Mouse (Mus musculus) liver, embryonic 11.5 days (tissue): ENCODE data around the gene Erbb3. TPM values are rescaled to one million over a fixed set of nuclear protein-coding genes. Genes with fewer than 3 reads are reported as not detected.
"Not testable (repeated sequence)": the region's sequence is repeated elsewhere in the genome, so short reads cannot be mapped to it uniquely, and the experiment has no call there.

Source experiments
- ATAC-seq: fragments of 200-750 bp; cut with Nextera tagmentation; replicated peaks from 2 replicates; pipeline ENCODE4 v1.8.0; 2017; ENCODE audit warnings: moderate number of reproducible peaks, mild to moderate bottlenecking, moderate TSS enrichment, moderate library complexity; ENCODE audit not compliant: low FRiP score
- DNase-seq: peaks from one replicate; pipeline ENCODE4 v3.0.0-alpha.2; 2017; ENCODE audit warnings: low spot score
- H3K27ac ChIP-seq: fragments of 300-500 bp; sonication (generic); 2 replicates; pipeline ENCODE4 v1.5.1; 2014; ENCODE audit warnings: mild to moderate bottlenecking, low read depth, low read length, control low read depth
- H3K27me3 ChIP-seq: fragments of 300-500 bp; sonication (generic); replicated peaks from 2 replicates; pipeline ENCODE4 v1.6.1; 2014; ENCODE audit warnings: low read length, mixed read lengths; ENCODE audit not compliant: control insufficient read depth, insufficient read depth
- H3K36me3 ChIP-seq: fragments of 300-500 bp; sonication (generic); 2 replicates; pipeline ENCODE4 v1.6.1; 2014; ENCODE audit warnings: mild to moderate bottlenecking, low read length, moderate library complexity, mixed read lengths; ENCODE audit not compliant: control insufficient read depth, insufficient read depth
- H3K4me1 ChIP-seq: fragments of 300-500 bp; sonication (generic); replicated peaks from 2 replicates; pipeline ENCODE4 v1.6.1; 2014; ENCODE audit warnings: low read length, mixed read lengths; ENCODE audit not compliant: control insufficient read depth, insufficient read depth
- H3K4me2 ChIP-seq: fragments of 300-500 bp; sonication (generic); 2 replicates; pipeline ENCODE4 v1.6.1; 2014; ENCODE audit warnings: mild to moderate bottlenecking, control low read depth, moderate library complexity
- H3K4me3 ChIP-seq: fragments of 300-500 bp; sonication (generic); 2 replicates; pipeline ENCODE4 v1.5.1; 2014; ENCODE audit warnings: low read depth, low read length, control low read depth
- H3K9ac ChIP-seq: fragments of 300-500 bp; sonication (generic); 2 replicates; pipeline ENCODE4 v1.6.1; 2014; ENCODE audit warnings: low read depth, low read length, control low read depth
- H3K9me3 ChIP-seq: fragments of 300-500 bp; sonication (generic); 2 replicates; pipeline ENCODE4 v1.6.1; 2016; ENCODE audit warnings: low read length, inconsistent platforms, mixed read lengths; ENCODE audit not compliant: control insufficient read depth
- WGBS: fragments of 180-500 bp; shearing (Covaris S2); extraction: QIAGEN DNeasy Blood & Tissue Kit; methylation state at CpG from one replicate; pipeline ENCODE4 v1.1.7; 2014; 5-methylcytosine and 5-hydroxymethylcytosine counted together
- polyA plus RNA-seq: library from polyadenylated mRNA; unstranded; fragments of >200 nt; fragmentation: Nextera tagmentation; extraction: Ambion mirVana; gene quantifications from 2 replicates; pipeline ENCODE4 v1.2.1, GENCODE M21; 2014

Gene Erbb3
- polyA plus RNA-seq = 3.0 and 3.7 TPM in 2 replicates

DNA sequence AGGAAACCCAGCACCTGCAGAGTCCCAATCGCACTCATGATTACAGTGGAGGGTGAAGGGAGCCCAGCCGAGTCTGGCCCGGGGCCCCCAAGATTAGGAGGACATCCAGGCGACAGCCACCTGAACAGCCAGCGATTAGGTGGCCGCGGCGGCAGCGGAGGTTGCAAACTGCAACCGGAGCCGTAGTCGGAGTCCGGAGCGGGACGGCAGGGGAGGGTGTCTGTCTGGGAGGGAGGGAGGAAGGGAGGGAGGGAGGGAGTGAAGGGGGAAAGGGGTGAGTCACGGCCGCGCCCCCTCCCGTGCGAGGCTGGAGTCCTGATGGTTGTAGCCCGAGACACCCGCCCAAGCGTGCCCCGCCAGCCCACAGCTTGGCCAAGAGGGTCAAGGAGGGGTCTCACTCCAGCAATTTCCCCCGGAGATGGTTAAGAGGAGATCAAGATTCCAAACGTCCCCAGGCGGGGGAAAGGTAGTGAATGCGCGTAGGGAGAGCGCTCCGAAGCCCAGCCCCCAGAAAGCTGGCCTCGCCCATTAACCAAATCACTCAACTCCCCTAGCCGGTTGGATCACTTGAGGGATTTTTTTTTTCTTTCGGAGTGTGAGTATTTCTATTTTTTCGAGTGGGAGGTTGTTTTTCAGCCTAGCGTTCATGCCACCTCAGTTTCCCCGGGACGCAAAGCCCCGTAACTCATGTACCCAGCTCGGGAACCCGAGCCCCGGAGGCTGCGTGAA, at the start of gene Erbb3:
Gene Erbb3, minus strand, starts transcription at position 189 of the 729 bp plus-strand sequence.
- WGBS = under 1% methylated on average over 43 of the region's 43 CpGs
- H3K27me3 ChIP-seq = peaks cover 48% of the 10 kb centered on the region
- peaks cover 8% of the 10 kb centered on the region for H3K4me1 ChIP-seq
- DNase-seq (peak; percentile 72), ATAC-seq (peak; percentile 54)
- peak within 1 kb of the TSS; percentile 99 for H3K4me2 ChIP-seq
- no peak within 1 kb of the TSS for H3K27ac ChIP-seq
- H3K9me3 ChIP-seq = no peaks in the 10 kb centered on the region
- no peaks in the 10 kb centered on the region for H3K36me3 ChIP-seq
- peak within 1 kb of the TSS; percentile 54 for H3K9ac ChIP-seq
- H3K4me3 ChIP-seq = peak within 1 kb of the TSS; percentile 71

DNA sequence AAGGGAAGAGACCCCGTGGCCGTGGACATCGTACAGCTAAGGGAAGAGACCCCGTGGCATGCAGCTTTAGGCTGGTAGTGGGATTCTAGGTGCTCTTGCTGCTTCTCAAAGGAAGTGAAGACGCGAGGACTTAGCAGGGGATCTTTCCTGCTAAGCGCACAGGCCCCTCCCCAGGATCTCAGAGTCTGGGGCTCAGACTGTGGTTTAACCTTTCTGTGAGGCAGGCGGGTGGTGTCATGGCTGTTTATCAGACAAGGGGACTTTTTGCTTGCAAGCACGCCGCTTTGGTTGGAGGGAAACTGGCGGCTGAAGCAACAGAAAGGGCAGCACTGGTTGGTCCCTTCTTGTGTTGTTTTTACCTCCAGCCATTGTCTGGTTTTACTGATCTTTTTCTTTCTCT, 47.6 kb upstream of the Erbb3 start:
- DNase-seq (no peak), ATAC-seq (no peak)
- Histone ChIP-seq H3K4me3 (no peak overlapping the region), H3K4me1 (peaks cover 8% of the 10 kb centered on the region; the same call in 1 of the 2 replicates), H3K27me3 (peaks cover under 1% of the 10 kb centered on the region), H3K27ac (no peak overlapping the region), H3K9ac (no peak overlapping the region), H3K36me3 (no peaks in the 10 kb centered on the region), H3K4me2 (peak overlapping the region; percentile 45), H3K9me3 (no peaks in the 10 kb centered on the region)
- 7% methylated on average over 11 of the region's 11 CpGs for WGBS

DNA sequence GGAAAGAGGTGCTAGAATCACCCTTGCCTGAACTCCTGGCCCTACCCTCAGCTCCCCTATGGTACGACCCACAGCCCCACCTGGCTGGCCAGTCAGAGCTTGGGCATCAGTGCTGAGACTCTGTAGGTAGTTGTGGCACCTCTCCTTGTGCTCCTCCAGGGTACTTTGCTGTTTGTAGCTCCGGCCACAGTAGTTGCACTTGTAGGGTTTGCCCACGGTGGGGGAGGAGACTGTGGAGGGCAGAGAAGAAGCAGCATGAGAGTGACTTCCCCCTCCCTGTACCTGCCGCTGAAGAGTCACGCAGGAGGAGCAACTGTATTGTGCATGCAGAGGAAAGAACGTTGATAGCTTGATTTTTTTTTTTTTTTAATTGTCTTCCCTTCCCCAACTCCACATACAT, 47.1 kb upstream of the Erbb3 start:
- ATAC-seq (no peak), DNase-seq (no peak)
- Histone ChIP-seq H3K27me3 (peaks cover 3% of the 10 kb centered on the region), H3K4me3 (no peak overlapping the region), H3K4me2 (peak overlapping the region; percentile 45), H3K4me1 (peaks cover 10% of the 10 kb centered on the region; the same call in 1 of the 2 replicates), H3K9ac (no peak overlapping the region), H3K9me3 (no peaks in the 10 kb centered on the region), H3K36me3 (no peaks in the 10 kb centered on the region), H3K27ac (no peak overlapping the region)
- WGBS = 40% methylated on average over 6 of the region's 6 CpGs

DNA sequence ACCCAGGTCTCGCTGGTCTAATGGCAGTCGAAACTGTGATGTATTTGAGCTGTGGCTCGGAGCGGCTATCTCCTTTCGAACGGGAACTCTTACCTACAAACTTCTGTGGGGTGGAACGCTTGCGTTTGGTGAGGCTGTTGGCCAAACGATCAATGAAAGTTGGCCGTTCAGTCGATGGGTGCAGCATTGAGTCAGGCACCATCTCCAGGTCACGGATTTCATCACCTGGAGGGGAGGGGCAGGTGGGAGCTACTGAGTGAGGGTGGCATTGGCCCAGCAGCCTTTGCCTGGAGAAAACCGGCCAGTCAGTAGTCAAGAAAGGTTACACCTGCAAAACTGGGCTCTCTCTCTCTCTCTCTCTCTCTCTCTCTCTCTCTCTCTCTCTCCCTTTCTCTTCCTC, 46.2 kb upstream of the Erbb3 start:
- ATAC-seq (no peak), DNase-seq (no peak)
- Histone ChIP-seq H3K27me3 (peaks cover 3% of the 10 kb centered on the region), H3K27ac (no peak overlapping the region), H3K4me3 (no peak overlapping the region), H3K9ac (no peak overlapping the region), H3K9me3 (no peaks in the 10 kb centered on the region), H3K4me2 (no peak overlapping the region), H3K4me1 (peaks cover 11% of the 10 kb centered on the region; the same call in 1 of the 2 replicates), H3K36me3 (no peaks in the 10 kb centered on the region)
- WGBS = 83% methylated on average over 13 of the region's 13 CpGs

DNA sequence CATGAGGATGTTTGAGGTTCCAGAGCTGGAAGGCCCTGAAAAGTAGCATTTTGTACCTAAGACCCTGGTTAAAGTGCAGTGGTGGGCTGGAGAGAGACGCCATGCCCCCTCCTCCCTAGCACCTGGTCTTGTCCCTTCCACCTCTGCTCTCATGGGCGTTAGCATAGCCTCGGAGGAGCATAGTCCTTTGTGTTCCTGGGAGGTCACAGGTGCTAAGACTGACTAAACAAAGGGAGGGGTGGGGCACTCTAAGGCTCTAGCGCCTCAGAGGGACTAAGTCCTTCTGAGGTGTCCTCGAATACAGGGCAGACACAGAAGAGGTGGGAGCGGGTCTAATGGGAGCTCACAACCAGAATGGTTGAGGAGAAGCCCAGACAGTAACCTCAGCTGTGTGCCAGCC, 42.1 kb upstream of the Erbb3 start:
- no peak overlapping the region; the same call in 1 of the 2 replicates for H3K9ac ChIP-seq
- H3K27ac ChIP-seq = no peak overlapping the region
- H3K4me1 ChIP-seq = peaks cover 9% of the 10 kb centered on the region; the same call in 1 of the 2 replicates
- ATAC-seq (no peak), DNase-seq (no peak)
- H3K36me3 ChIP-seq = no peaks in the 10 kb centered on the region
- no peak overlapping the region for H3K4me3 ChIP-seq
- 25% methylated on average over 6 of the region's 6 CpGs for WGBS
- H3K27me3 ChIP-seq = peaks cover 3% of the 10 kb centered on the region
- no peaks in the 10 kb centered on the region for H3K9me3 ChIP-seq
- no peak overlapping the region for H3K4me2 ChIP-seq

DNA sequence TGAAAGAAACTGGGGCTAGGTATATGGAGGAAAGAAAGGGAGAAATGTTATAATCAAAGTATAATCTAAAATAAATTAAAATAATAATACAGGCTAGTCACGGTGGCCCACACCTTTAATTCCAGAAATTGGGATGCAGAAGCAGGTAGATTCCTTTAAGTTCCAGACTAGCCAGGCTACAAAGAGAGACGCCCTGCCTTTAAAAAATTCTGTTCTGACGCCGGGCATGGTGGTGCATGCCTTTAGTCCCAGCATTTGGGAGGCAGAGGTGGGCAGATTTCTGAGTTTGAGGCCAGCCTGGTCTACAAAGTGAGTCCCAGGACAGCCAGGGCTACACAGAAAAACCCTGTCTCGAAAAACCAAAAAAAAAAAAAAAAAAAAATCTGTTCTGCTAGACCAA, 40.9 kb upstream of the Erbb3 start:
- WGBS = 79% methylated on average over 5 of the region's 5 CpGs
- not testable (repeated sequence) for H3K9ac ChIP-seq, H3K27me3 ChIP-seq, H3K4me2 ChIP-seq, ATAC-seq, H3K4me3 ChIP-seq, H3K9me3 ChIP-seq, DNase-seq, H3K27ac ChIP-seq, H3K36me3 ChIP-seq
- peaks cover 11% of the 10 kb centered on the region; the same call in 1 of the 2 replicates for H3K4me1 ChIP-seq

DNA sequence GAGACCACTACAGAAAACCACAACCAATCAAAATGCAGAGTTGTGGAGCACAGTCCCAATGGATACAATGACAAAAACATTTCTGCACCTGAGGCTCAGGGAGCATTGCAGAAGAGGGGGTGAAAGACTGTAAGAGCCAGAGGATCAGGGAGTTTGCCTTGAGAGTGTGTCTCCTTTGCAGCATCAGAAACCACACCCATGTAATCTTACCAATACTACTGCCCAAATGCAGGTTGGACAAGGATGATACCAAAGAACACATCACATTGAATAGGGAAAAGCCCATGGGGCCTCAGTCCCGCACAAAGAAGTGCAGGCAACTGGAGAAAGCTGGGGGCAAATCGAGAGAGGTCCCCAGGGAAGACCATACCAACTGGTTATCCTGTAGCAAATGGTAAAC, 40.3 kb upstream of the Erbb3 start:
- Histone ChIP-seq H3K4me1 (peaks cover 15% of the 10 kb centered on the region), H3K27ac (no peak overlapping the region), H3K4me2 (no peak overlapping the region; the same call in 1 of the 2 replicates), H3K36me3 (peaks cover 10% of the 10 kb centered on the region), H3K4me3 (no peak overlapping the region), H3K9ac (no peak overlapping the region), H3K9me3 (no peaks in the 10 kb centered on the region), H3K27me3 (peaks cover 3% of the 10 kb centered on the region)
- no peak for DNase-seq
- peak; percentile 46; the same call in 1 of the 2 replicates for ATAC-seq
- 60% methylated on average over 2 of the region's 2 CpGs for WGBS

DNA sequence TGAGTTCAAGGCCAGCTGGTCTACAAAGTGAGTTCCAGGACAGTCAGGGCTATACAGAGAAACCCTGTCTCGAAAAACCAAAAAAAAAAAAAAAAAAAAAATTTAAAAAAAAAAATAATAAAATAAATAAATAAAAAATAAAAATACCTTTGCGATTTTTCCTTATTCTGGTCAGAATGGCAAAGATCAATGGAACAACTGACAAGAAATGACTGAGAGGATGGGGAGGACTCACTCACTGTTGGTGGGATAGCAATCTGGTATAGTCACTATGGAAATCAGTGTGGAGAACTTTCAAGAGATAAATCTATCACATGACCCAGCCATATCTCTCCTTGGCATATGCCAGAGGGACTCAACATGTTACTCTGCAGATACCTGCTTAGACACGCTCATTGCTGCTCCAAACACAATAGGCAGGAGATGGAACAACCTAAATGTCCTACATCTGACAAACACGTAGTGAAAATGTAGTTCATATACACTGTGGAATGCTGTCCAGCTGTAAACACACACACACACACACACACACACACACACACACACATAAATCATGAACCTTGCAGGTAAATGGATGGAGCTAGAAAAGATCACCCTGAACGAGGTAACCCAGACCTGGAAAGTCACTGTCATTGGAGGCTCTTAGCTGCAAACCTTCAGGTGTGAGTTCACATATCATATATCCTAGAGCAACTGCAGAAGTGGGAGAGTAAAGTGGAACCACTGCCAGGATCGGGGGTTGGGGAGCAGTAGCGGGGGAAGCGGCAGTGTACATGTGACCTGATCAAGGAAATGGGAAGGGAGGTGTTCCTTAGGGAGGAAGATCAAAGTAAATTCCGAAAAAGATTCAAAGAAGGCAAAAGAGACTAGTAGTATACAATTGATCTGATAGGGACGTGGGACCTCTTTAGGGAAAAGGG, 38.2 kb upstream of the Erbb3 start:
- peak; percentile 48 for ATAC-seq
- WGBS = 72% methylated on average over 10 of the region's 10 CpGs

More for the DNA sequence above, 38.2 kb upstream of the Erbb3 start:
- DNase-seq = no peak
- Histone ChIP-seq H3K4me2 (no peak overlapping the region), H3K9me3 (no peaks in the 10 kb centered on the region), H3K4me3 (no peak overlapping the region), H3K36me3 (peaks cover 20% of the 10 kb centered on the region), H3K9ac (no peak overlapping the region), H3K4me1 (peaks cover 15% of the 10 kb centered on the region), H3K27ac (no peak overlapping the region), H3K27me3 (peaks cover 3% of the 10 kb centered on the region)
